Mouse (Mus musculus): ENCODE results near the gene Tut4.

GRCm38 (mm10) chr4:108424587-108424986, 34.6 kb upstream of the Tut4 start:
- TF ChIP-seq CTCF (IDR thresholded peaks at IDR 0.05): no peak
- TF ChIP-seq EP300 (IDR thresholded peaks at IDR 0.05): no peak

Measured in lung, postnatal 0 days (tissue).